Mouse (Mus musculus): ENCODE measurements around the gene Gm49486.
A peak's percentile ranks its signal among the peaks of the same experiment; 100 is the strongest.
"Not testable (repeated sequence)": the region's sequence is repeated elsewhere in the genome, so short reads cannot be mapped to it uniquely, and the experiment has no call there.

Gene Gm49486

DNA sequence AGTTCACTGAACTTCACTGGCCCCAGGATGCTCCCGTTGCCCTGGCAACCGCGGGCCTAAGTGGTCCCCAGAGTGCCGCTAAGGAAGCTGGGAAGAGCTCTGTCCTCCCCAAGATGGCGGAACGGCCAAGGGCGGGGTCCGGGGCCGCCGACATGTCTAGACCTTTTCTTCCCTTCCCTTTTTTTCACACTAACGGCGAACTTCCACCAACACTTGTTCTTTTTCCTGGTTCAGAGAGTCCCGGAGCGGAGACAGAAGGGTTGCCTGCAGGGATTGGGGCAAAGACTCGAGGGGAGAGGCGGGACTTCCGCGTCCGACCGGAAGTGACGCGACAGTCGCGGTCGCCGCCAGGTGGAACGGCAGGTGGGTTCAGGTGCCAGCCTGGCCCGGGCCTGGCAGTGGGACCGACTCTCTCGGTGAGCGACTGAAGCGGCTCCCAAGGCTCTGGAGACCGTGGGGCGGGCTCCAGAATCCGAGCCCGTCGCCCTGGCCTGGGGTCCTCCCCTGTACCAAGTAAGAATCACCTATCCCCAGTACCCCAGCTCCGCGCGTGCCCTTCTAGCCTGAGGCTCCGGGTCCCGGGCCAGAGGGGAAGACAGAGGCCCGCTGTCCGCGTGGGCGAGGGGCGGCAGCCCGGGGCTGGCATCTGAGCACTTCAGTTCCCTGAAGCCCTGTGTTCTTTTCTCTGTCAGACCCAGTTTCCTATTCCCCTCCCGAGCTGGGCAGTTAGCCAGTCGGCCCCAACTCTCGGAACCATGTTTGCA, at the start of gene Gm49486, which contains the start of gene Pick1:
TSS of gene Gm49486 (plus strand) at position 334 of the 764 bp plus-strand sequence.
TSS of gene Pick1 (plus strand) at position 116 of the 764 bp plus-strand sequence.
- peak; percentile 91 for DNase-seq

GRCm38 (mm10) chr15:79185213-79185612, 44.0 kb upstream of the Gm49486 start:
- peak; percentile 41 for DNase-seq

DNA sequence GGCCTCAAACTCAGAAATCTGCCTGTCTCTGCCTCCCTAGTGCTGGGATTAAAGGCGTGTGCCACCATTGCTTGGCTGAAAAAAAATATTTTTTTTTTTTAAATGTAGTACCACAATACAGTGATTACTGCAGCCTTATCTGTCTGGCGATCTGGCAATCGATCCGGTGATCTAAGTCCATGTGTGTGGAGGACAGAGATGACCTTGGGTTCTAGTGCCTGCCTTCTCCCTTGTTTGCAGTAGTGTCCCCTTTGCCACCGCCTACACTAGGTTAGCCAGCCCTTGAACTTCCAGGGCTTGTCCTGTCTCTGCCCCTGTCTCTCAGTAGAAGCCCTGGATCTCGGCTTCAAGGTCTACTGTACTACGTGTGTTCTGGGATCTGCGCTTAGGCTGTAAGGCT, 41.4 kb upstream of the Gm49486 start:
- DNase-seq: no peak

GRCm38 (mm10) chr15:79191426-79191825, 37.8 kb upstream of the Gm49486 start:
- no peak for DNase-seq

DNA sequence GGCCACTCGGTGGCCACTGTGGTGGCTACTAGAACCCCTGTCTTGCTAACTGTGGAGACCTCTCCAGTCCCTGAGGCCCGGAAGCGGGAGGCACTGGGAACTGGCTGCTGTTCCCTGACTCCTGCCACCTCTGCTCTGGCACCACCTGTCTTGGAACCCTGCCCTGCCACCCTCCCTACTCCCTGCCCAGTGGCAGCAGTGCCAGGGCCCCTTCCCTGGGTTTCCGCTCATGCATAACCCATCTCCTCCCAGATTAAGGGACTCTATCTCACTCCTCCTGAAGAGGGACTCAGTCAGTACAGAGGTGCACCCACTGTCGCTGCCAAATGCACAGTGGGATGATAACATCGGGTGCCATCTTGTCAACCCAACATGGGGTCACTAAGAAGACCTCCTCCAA, 36.7 kb upstream of the Gm49486 start:
- DNase-seq: no peak

- peak; percentile 75 for DNase-seq
Measured at GRCm38 (mm10) chr15:79192885-79193845, 36.0 kb upstream of the Gm49486 start.

DNA sequence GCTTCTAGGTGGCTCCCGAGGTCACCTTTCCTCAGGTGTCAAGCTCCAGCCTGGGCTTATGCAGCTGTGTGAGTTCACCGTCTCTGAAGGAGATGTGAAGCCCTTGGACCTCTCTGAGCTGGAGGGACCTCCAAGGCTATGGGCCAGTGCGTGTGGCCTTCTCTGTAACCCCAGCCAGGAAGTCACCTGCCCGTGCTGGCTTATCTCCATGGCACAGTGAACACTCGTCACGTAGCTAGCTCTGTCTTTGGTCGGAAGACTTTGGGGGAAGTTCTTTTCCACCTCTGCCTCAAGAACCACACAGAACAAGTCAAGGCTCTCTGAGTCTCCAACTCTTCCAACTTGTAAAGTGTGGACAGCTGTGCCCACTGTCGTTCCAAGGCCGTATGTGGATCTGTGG, 35.1 kb upstream of the Gm49486 start:
- no peak for DNase-seq

GRCm38 (mm10) chr15:79194946-79195345, 34.2 kb upstream of the Gm49486 start:
- no peak for DNase-seq

DNA sequence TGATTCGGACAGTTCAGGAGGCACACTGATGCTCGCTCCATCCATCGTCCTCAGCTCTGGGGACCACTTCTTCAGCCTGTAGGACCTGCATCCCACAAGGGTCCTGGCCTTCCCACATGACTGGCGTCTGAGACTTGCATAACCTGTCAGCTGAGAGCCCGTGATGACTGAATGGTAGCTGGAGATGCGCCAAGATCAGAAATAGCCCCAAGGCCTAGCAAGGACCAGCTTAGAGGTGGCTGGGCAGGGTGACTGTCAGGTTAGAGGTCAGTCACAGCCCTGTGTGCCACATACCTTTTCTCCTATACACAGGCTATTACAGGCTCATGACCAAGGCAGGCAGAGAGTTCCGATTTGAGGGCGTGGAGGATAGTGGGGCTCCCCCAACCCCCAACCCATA, 33.7 kb upstream of the Gm49486 start:
- DNase-seq: peak; percentile 18

DNA sequence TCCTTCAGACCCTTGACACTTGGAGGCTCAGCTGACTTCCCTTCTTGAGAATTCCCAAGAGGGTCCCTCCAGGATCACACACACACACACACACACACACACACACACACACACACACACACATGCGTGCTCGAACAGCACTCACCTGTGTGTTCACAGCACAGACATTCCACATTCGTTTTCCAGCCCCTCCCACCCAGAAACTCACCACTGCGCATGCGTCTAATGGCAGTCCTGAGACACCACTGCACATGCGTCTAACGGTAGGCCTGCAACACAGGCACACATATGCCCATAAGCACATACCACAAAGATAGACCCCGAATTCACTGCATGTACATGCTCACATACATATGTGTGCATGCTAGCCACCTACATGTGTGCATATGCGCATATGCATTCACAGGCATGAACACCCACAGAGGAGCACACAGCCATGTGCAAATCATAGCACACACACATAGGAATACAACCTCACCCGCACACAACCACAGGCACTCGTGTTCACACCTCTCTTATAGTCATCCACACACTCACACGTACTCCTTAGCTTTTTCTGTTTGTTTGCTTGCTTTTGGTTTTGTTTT, 29.7 kb upstream of the Gm49486 start:
- DNase-seq: no peak

- DNase-seq: no peak
Measured at GRCm38 (mm10) chr15:79201491-79202150, 27.6 kb upstream of the Gm49486 start.

- DNase-seq: no peak
Measured at GRCm38 (mm10) chr15:79202575-79202974, 26.6 kb upstream of the Gm49486 start.

- no peak for DNase-seq
Measured at GRCm38 (mm10) chr15:79208211-79208610, 21.0 kb upstream of the Gm49486 start.

DNA sequence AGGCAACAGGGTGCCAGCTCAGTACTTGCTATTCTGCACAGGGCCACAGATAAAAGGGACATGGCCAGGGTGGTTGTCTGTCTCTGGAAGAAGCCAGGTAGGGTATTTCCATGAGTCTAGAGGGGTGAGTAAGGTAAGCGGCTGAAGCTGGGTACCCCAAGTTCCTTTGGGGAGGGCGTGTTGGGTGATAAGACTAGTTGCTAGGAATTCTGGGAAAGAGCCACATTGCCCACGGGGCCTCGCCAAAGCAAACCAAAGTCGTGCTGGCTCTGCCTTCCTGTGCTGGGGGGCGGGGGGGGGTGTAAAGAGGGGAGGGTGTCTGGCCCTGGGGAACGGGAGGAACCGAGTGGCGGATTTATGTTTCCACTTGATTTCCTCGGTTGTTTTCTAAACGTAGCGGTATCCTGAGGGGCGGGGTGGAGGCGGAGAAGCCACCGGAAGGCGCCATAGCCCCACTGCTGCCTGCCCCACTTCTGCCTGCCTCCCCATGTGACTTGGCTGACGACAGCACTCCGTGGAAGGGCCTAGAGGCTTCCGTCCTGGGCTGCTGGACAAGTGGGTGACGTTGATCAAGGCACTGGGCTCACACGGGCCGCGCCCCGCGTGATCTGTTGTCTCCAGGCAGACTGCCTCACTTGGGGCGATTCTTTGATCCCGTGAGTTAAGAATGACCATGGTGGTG, 20.3 kb upstream of the Gm49486 start:
- DNase-seq: peak; percentile 44

GRCm38 (mm10) chr15:79210357-79210756, 18.8 kb upstream of the Gm49486 start:
- no peak for DNase-seq

DNA sequence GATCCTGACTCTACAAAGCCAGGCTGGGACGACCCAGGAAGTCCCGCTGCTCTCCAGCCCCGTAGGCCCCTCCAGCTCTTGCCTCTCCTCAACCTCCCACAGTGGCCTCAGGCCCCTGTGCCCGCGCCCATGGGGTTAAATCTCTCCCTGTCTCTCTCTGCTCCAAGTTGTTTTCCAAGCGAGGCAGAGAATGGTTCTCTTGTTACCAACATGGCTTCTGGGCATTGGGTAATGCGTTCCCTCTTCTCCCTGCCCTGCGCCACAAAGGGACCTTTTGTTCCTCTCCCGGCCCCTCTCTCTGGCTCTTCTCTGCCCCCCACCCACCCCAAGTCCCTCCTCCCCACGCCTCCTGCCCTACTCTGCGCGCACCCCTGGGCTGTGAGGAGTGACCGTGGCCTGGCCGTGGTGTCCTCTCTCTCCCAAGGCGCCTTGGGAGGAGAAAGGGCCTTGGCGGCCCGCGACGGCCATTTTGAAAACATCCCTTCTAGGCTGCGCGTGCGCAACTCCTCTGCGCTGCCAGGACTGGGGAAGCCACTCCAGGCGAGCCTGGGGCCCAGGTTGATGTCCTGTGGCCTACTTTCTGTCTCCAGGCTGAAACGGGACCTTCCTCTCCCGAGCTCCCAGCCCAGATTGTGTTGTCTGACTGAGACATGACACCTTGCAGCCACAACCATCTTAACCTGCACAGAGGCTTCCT, 16.3 kb upstream of the Gm49486 start:
- DNase-seq: no peak

DNA sequence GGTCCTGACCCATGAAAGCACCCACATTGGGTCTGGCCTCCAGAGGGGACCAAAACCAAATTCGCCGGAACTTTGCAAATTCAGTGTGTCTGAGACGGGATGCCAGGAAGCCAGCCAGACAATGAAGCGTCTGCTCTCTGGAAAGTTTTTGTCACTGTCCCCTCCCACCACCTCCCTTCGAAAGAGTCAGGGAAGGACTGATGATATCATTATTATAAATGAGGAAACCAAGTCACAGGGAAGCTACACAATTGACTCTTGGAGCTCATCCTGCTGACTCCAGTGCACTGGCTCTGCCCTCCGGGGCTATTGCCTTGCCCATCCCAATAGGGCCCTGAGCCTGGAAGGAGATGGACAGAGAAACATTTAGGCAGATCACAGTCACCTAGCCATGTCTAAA, 15.6 kb upstream of the Gm49486 start:
- DNase-seq: peak; percentile 34

DNA sequence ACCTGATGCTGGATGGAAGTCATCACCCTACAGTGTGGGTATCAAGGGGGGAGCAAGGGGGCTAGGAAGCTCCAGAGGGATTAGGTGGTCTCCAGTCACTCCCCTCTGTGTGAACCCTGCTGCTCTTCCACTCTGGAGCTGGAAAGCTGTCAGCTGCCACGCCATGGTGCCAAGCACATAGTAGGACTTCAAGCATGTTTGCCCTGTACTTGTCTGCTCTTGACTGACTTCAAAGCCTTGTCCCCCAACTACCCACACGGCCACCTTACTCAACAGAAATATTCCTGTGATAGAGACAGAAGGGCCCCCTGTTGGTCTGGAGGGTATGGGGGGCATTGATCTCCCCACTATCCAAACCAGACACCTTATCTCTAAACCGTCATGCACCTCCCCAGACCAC, 13.0 kb upstream of the Gm49486 start:
- no peak for DNase-seq

DNA sequence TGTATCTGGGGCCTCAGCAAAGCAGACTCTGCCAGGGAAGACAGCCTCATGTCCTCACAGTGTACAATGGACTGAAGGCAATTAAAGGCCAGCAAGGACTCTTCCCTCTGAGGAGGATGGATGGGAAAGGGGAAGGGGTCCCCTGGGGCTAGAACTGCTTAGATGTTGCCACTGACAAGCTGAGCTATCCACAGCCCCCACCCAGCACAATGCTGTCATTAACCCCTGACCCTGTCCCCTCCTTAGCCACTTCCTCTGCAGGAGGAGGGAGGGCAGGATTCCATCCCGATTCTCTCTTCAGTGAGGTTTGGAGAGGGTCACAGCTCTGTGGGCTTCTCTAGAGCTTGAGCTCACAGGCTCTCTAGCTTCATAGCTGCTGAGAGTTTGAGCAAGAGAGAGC, 9.6 kb upstream of the Gm49486 start:
- DNase-seq: no peak

DNA sequence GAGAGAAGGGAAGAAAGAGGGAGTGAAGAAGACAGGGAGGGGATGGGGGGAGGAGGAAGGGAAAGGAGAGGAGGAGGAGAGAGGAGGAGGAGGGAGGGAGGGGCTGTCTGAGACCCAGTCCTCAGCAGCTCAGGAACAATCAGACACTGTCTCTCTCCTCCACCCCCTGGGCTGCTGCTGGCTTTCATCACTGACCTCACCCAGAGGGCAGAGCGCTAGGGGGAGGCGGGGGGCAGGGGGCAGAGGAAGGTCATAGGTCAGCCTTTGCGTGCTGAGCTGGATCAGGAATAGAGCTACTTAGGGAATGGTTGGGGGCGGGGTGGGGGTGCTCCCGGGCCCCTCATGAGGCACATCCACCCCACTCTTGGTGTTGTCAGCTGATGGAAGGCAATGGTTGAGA, 5.5 kb upstream of the Gm49486 start:
- no peak for DNase-seq

DNA sequence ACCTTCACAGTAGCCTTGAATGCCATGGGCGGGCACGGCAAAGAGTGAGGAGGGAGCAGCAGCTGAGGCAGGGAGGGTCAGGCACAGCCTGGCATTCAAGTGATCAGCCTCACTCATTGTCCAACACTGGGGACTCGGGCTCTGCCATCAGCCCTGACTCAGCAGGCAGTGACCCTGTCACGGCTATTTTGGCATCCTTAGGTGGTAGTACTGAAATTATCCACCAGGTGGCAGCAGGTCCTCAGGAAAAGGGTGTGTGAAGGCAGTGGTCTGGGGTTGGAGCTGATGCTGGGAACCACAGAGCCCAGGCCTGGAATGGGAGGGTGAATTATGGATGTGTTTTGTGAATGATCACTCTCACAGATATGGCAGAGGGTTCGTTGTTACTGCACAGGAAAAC, 4.5 kb upstream of the Gm49486 start:
- DNase-seq: peak; percentile 90

- DNase-seq: not testable (repeated sequence)
Measured at GRCm38 (mm10) chr15:79225780-79226179, 3.4 kb upstream of the Gm49486 start.
